Mouse (Mus musculus) bone marrow, adult 2 months (tissue): ENCODE results near the gene Rcan1.

ENCODE experiments used
- CTCF ChIP-seq: fragments of 200-500 bp; IDR thresholded peaks from 2 replicates; pipeline ENCODE4 v1.5.1; 2011; ENCODE audit warnings: low read length, control low read depth; ENCODE audit not compliant: control insufficient read depth, insufficient read depth
- POLR2A ChIP-seq: fragments of 200-500 bp; IDR thresholded peaks from 2 replicates; pipeline ENCODE4 v1.6.1; 2011; ENCODE audit warnings: low read depth, mild to moderate bottlenecking, control low read depth, low read length, borderline replicate concordance; ENCODE audit not compliant: control insufficient read depth

- TF ChIP-seq CTCF (no peak), POLR2A (no peak)
Observed at GRCm38 (mm10) chr16:92369260-92369659, 101.4 kb downstream of the Rcan1 start.
